Mouse (Mus musculus): ENCODE results near the gene Hdac10. TPM values are rescaled to one million over a fixed set of nuclear protein-coding genes. Genes with fewer than 3 reads are reported as not detected.

The Hdac10 gene
- polyA plus RNA-seq, 1 experiment, result 3.8 TPM

GRCm38 (mm10) chr15:89141905-89142304, 13.4 kb upstream of the Hdac10 start:
- TF ChIP-seq GATA1 (IDR thresholded peaks at IDR 0.05; ENCODE audit: borderline replicate concordance, low read length) (no peak), FLI1 (IDR thresholded peaks at IDR 0.05; ENCODE audit: low read length) (no peak)
- Histone ChIP-seq H3K4me1 (peaks cover 42% of the 10 kb centered on the region), H3K4me3 (replicated peaks) (no peak overlapping the region), H3K9me3 (peaks cover 10% of the 10 kb centered on the region), H3K36me3 (replicated peaks; ENCODE audit: low read length) (no peaks in the 10 kb centered on the region), H3K27me3 (replicated peaks) (peaks cover 99% of the 10 kb centered on the region)

DNA sequence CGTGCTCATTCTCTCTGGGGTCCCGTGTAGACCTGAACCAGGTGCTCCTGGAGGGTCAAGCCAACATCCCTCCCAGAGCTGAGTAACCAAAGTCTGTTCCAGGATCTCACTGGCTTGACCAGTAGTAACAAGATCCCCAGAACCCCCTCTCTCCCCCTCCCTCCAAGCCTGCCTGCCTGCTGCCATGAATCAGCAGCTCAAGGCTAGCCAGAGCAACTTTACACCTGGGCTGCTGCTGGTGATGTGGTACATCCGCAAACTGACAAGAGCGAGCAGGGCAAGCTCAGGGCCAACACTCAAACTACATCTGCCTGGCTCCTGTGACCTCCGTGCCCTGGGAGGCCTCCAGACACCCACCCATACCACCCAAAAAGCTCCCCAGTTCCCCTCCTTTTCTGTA, 12.9 kb upstream of the Hdac10 start:
- H3K4me3 ChIP-seq (replicated peaks), result no peak overlapping the region
- H3K36me3 ChIP-seq (replicated peaks; ENCODE audit: low read length), result no peaks in the 10 kb centered on the region
- peaks cover 38% of the 10 kb centered on the region for H3K4me1 ChIP-seq
- TF ChIP-seq FLI1 (IDR thresholded peaks at IDR 0.05; ENCODE audit: low read length) (no peak), GATA1 (IDR thresholded peaks at IDR 0.05; ENCODE audit: borderline replicate concordance, low read length) (no peak)
- peaks cover 99% of the 10 kb centered on the region for H3K27me3 ChIP-seq (replicated peaks)
- peaks cover 10% of the 10 kb centered on the region for H3K9me3 ChIP-seq

DNA sequence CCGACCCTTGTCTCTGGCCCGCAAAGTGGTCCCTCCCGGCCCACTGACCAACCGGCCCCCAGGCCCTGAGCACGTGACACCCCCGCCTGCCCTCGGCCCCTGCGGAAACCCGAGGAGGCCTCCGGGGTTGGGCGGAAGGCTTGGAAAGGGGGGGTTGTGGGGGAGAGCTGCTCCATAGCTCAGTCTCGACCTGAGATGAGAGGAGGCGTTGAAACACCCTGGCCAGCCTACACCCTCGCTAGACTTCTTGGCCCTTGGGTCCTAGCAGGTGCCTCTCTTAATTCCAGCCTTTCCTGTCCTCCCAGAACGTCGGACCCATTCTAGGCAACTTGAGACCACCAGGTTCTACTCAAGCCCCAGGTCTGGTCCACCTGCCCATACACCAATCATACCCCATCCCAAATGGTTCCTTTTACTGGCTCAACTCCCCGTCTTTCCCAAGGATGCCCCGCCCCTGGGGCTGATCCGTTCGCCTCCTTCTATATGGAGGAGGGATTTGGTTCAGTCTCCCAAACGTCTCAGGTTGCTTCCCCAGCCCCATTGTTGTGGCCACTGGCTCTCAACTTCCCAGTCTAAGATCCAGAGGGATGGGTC, 12.3 kb upstream of the Hdac10 start, which contains the start of gene Mapk12:
Gene Mapk12, minus strand, starts transcription at position 45 of the 594 bp plus-strand sequence.
- H3K27me3 ChIP-seq (replicated peaks), result peaks cover 99% of the 10 kb centered on the region
- no peaks in the 10 kb centered on the region for H3K36me3 ChIP-seq (replicated peaks; ENCODE audit: low read length)
- TF ChIP-seq FLI1 (IDR thresholded peaks at IDR 0.05; ENCODE audit: low read length), result no peak
- no peak for TF ChIP-seq GATA1 (IDR thresholded peaks at IDR 0.05; ENCODE audit: borderline replicate concordance, low read length)
- H3K9me3 ChIP-seq, result peaks cover 8% of the 10 kb centered on the region
- H3K4me3 ChIP-seq (replicated peaks), result peak within 1 kb of the TSS; percentile 52
- H3K4me1 ChIP-seq, result peaks cover 31% of the 10 kb centered on the region

DNA sequence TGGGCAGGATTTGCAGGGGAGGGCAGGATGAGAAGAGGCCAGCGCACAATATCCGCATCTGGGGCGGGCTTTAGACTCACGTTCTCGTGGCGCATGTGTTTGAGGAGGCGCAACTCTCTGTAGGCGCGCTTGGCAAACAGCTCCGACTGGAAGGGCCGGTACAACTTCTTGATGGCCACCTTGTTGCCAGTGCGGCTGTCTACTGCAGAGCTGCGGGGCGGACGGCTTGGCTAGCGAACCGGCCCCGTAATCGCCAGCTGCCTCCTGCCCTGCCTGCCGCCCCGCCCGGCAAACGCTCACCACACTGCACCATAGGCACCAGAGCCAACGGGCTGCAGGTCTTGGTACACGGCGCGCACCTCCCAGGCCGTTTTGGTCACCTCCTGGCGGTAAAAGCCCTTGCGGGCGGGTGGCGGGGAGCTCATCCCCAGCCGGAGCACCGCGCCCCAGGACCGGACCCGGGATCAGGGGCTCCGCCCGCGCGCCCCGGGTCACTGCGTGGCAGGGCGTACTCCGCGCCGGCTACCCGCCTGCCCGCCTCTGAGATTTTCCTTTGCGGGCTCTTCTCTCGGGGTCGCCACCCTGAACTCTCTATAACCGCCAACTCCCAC, 11.7 kb upstream of the Hdac10 start:
- H3K4me1 ChIP-seq, result peaks cover 25% of the 10 kb centered on the region
- H3K27me3 ChIP-seq (replicated peaks), result peaks cover 99% of the 10 kb centered on the region
- H3K9me3 ChIP-seq, result 0 out of 2 replicates have a peak, but pooled peaks cover 2% of the 10 kb centered on the region
- no peaks in the 10 kb centered on the region for H3K36me3 ChIP-seq (replicated peaks; ENCODE audit: low read length)
- H3K4me3 ChIP-seq (replicated peaks), result peak overlapping the region; percentile 52
- TF ChIP-seq GATA1 (IDR thresholded peaks at IDR 0.05; ENCODE audit: borderline replicate concordance, low read length) (no peak), FLI1 (IDR thresholded peaks at IDR 0.05; ENCODE audit: low read length) (no peak)

DNA sequence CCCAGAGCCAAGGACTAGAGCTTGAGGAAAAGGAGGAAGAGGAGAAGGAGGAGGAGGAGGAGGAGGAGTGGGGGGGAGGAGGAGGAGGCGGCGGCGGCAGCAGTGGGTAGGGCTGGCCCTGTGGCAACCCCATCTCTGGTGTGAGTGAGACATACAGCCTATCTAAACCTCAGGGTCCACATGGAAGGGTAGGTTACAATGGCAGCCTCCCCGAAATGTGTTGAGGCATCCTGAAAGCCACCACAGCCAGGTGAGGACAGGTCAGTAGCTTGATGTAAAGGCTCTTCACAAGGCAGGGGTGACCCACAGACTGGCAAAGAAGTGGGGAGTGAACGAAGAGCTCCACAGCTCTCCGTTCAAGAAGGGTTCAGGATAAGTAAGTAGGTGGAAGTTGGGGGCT, 10.0 kb upstream of the Hdac10 start:
- peaks cover 91% of the 10 kb centered on the region for H3K27me3 ChIP-seq (replicated peaks)
- no peaks in the 10 kb centered on the region for H3K36me3 ChIP-seq (replicated peaks; ENCODE audit: low read length)
- TF ChIP-seq FLI1 (IDR thresholded peaks at IDR 0.05; ENCODE audit: low read length) (no peak), GATA1 (IDR thresholded peaks at IDR 0.05; ENCODE audit: borderline replicate concordance, low read length) (no peak)
- H3K4me3 ChIP-seq (replicated peaks), result no peak overlapping the region
- peaks cover 20% of the 10 kb centered on the region for H3K4me1 ChIP-seq
- H3K9me3 ChIP-seq, result peaks cover 4% of the 10 kb centered on the region; the same call in 1 of the 2 replicates

- no peak overlapping the region for H3K4me3 ChIP-seq (replicated peaks)
- peaks cover 18% of the 10 kb centered on the region for H3K4me1 ChIP-seq
- H3K9me3 ChIP-seq, result peaks cover 4% of the 10 kb centered on the region; the same call in 1 of the 2 replicates
- H3K27me3 ChIP-seq (replicated peaks), result peaks cover 89% of the 10 kb centered on the region
- TF ChIP-seq GATA1 (IDR thresholded peaks at IDR 0.05; ENCODE audit: borderline replicate concordance, low read length) (no peak), FLI1 (IDR thresholded peaks at IDR 0.05; ENCODE audit: low read length) (no peak)
- H3K36me3 ChIP-seq (replicated peaks; ENCODE audit: low read length), result no peaks in the 10 kb centered on the region
These were observed 9.5 kb upstream of the Hdac10 start for GRCm38 (mm10) chr15:89138046-89138405.

GRCm38 (mm10) chr15:89137378-89138045, 9.0 kb upstream of the Hdac10 start:
- Histone ChIP-seq H3K27me3 (replicated peaks) (peaks cover 89% of the 10 kb centered on the region), H3K4me3 (replicated peaks) (no peak overlapping the region), H3K9me3 (peaks cover 7% of the 10 kb centered on the region; the same call in 1 of the 2 replicates), H3K4me1 (peaks cover 16% of the 10 kb centered on the region), H3K36me3 (replicated peaks; ENCODE audit: low read length) (no peaks in the 10 kb centered on the region)
- TF ChIP-seq FLI1 (IDR thresholded peaks at IDR 0.05; ENCODE audit: low read length), result no peak
- no peak for TF ChIP-seq GATA1 (IDR thresholded peaks at IDR 0.05; ENCODE audit: borderline replicate concordance, low read length)

DNA sequence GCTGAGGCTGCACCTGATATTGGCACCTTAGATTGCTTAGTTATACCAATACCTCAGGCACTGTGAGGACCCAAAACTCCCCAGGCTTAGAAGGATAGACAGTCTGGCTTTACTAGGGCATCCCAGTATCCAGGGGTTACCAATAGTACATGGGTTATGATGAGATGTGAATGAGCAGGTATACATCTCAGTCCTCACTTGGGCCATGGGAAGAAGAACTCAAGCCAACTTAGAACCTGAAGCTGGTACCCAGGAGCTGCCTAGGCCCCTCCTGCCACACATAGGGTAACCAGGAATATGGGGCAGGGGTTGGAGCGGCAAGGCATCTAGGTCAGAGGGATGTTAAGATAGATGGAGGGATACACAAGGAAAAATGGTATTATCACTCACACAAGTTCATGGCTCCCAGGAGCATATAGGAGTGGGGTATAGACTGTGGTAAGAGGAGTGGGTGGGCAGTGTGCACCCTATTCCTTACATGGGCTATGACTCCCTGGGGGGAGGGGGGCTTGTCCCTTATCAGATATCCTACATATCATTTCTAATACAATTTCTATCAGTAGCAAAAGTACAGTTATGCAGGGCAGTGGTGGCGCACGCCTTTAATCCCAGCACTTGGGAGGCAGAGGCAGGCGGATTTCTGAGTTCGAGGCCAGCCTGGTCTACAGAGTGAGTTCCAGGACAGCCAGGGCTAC, 8.1 kb upstream of the Hdac10 start:
- Histone ChIP-seq H3K4me3 (replicated peaks) (no peak overlapping the region), H3K36me3 (replicated peaks; ENCODE audit: low read length) (no peaks in the 10 kb centered on the region), H3K4me1 (peaks cover 23% of the 10 kb centered on the region), H3K9me3 (peaks cover 9% of the 10 kb centered on the region; the same call in 1 of the 2 replicates), H3K27me3 (replicated peaks) (peaks cover 89% of the 10 kb centered on the region)
- TF ChIP-seq FLI1 (IDR thresholded peaks at IDR 0.05; ENCODE audit: low read length), result no peak
- no peak for TF ChIP-seq GATA1 (IDR thresholded peaks at IDR 0.05; ENCODE audit: borderline replicate concordance, low read length)

DNA sequence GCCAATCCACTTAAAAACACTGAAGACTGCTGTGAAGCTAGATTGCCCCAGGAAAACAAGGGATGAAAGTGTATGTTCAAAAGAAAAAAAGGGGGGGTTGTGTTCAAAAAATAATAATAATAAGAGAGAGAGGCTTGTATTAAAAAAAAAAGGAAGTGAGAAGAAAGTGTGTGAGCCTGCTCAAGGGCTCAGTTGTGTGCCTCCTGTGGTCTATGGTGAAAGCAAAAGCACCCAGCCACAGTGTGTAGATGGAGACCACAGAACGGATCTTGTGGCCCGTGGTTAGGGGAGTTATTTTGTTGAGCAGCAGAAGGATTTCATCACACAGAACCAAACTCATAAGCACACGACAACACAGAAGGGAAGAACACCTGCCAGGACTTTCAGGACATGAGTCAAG, 2.8 kb upstream of the Hdac10 start:
- peaks cover 5% of the 10 kb centered on the region for H3K36me3 ChIP-seq (replicated peaks; ENCODE audit: low read length)
- peaks cover 57% of the 10 kb centered on the region for H3K27me3 ChIP-seq (replicated peaks)
- H3K9me3 ChIP-seq, result peaks cover 9% of the 10 kb centered on the region; the same call in 1 of the 2 replicates
- H3K4me3 ChIP-seq (replicated peaks), result no peak overlapping the region
- TF ChIP-seq FLI1 (IDR thresholded peaks at IDR 0.05; ENCODE audit: low read length), result no peak
- no peak for TF ChIP-seq GATA1 (IDR thresholded peaks at IDR 0.05; ENCODE audit: borderline replicate concordance, low read length)
- H3K4me1 ChIP-seq, result peaks cover 53% of the 10 kb centered on the region
